Mouse (Mus musculus): ENCODE results near the gene Olfr564. TPM values are rescaled to one million over a fixed set of nuclear protein-coding genes. Genes with fewer than 3 reads are reported as not detected.

The Olfr564 gene
- not detected for polyA plus RNA-seq (2014; fragmentation: Illumina TruSeq; extraction: RNeasy Lipid Tissue Mini Kit (QIAGEN cat#74804); ENCODE audit: low read depth, low replicate concordance)

GRCm38 (mm10) chr7:102803180-102803579 lies at the start of gene Olfr564:
Gene Olfr564 (plus strand): TSS chr7:102803480.

GRCm38 (mm10) chr7:102759266-102759665 lies 44.0 kb upstream of the Olfr564 start, which contains the start of the genes Olfr560 and Olfr78:
Gene Olfr560 (minus strand): TSS chr7:102759366.
Gene Olfr78 (minus strand): TSS chr7:102759471.

GRCm38 (mm10) chr7:102770921-102771320 lies 32.4 kb upstream of the Olfr564 start, which contains the start of gene Olfr561:
Gene Olfr561 (plus strand): TSS chr7:102771221.

Other genes with a start within 250 kb of the Olfr564 start
- gene Trim21, start 238.0 kb upstream of the Olfr564 start, polyA plus RNA-seq (2014; fragmentation: Illumina TruSeq; extraction: RNeasy Lipid Tissue Mini Kit (QIAGEN cat#74804); ENCODE audit: low read depth, low replicate concordance): 6.7 TPM
- not detected for gene Olfr550, start 232.0 kb upstream of the Olfr564 start, polyA plus RNA-seq (2014; fragmentation: Illumina TruSeq; extraction: RNeasy Lipid Tissue Mini Kit (QIAGEN cat#74804); ENCODE audit: low read depth, low replicate concordance)
- not detected for gene Olfr551, start 211.6 kb upstream of the Olfr564 start, polyA plus RNA-seq (2014; fragmentation: Illumina TruSeq; extraction: RNeasy Lipid Tissue Mini Kit (QIAGEN cat#74804); ENCODE audit: low read depth, low replicate concordance)
- gene Olfr552, start 205.7 kb upstream of the Olfr564 start, polyA plus RNA-seq (2014; fragmentation: Illumina TruSeq; extraction: RNeasy Lipid Tissue Mini Kit (QIAGEN cat#74804); ENCODE audit: low read depth, low replicate concordance): not detected
- not detected for gene Olfr553, start 185.3 kb upstream of the Olfr564 start, polyA plus RNA-seq (2014; fragmentation: Illumina TruSeq; extraction: RNeasy Lipid Tissue Mini Kit (QIAGEN cat#74804); ENCODE audit: low read depth, low replicate concordance)
- gene Olfr554, start 165.0 kb upstream of the Olfr564 start, polyA plus RNA-seq (2014; fragmentation: Illumina TruSeq; extraction: RNeasy Lipid Tissue Mini Kit (QIAGEN cat#74804); ENCODE audit: low read depth, low replicate concordance): not detected
- not detected for gene Olfr555, start 144.7 kb upstream of the Olfr564 start, polyA plus RNA-seq (2014; fragmentation: Illumina TruSeq; extraction: RNeasy Lipid Tissue Mini Kit (QIAGEN cat#74804); ENCODE audit: low read depth, low replicate concordance)
- gene Olfr556, start 138.6 kb upstream of the Olfr564 start, polyA plus RNA-seq (2014; fragmentation: Illumina TruSeq; extraction: RNeasy Lipid Tissue Mini Kit (QIAGEN cat#74804); ENCODE audit: low read depth, low replicate concordance): not detected
- 23.3 TPM for gene Trim68, start 116.2 kb upstream of the Olfr564 start, polyA plus RNA-seq (2014; fragmentation: Illumina TruSeq; extraction: RNeasy Lipid Tissue Mini Kit (QIAGEN cat#74804); ENCODE audit: low read depth, low replicate concordance)
- gene Olfr557, start 107.6 kb upstream of the Olfr564 start, polyA plus RNA-seq (2014; fragmentation: Illumina TruSeq; extraction: RNeasy Lipid Tissue Mini Kit (QIAGEN cat#74804); ENCODE audit: low read depth, low replicate concordance): not detected
- gene Olfr558, start 101.3 kb upstream of the Olfr564 start, polyA plus RNA-seq (2014; fragmentation: Illumina TruSeq; extraction: RNeasy Lipid Tissue Mini Kit (QIAGEN cat#74804); ENCODE audit: low read depth, low replicate concordance): 6.0 TPM
- gene Olfr33, start 84.4 kb upstream of the Olfr564 start, polyA plus RNA-seq (2014; fragmentation: Illumina TruSeq; extraction: RNeasy Lipid Tissue Mini Kit (QIAGEN cat#74804); ENCODE audit: low read depth, low replicate concordance): not detected
- gene Olfr559, start 76.0 kb upstream of the Olfr564 start, polyA plus RNA-seq (2014; fragmentation: Illumina TruSeq; extraction: RNeasy Lipid Tissue Mini Kit (QIAGEN cat#74804); ENCODE audit: low read depth, low replicate concordance): not detected
- 0.39 TPM for gene Olfr560, start 44.1 kb upstream of the Olfr564 start, polyA plus RNA-seq (2014; fragmentation: Illumina TruSeq; extraction: RNeasy Lipid Tissue Mini Kit (QIAGEN cat#74804); ENCODE audit: low read depth, low replicate concordance)
- gene Olfr78, start 44.0 kb upstream of the Olfr564 start, polyA plus RNA-seq (2014; fragmentation: Illumina TruSeq; extraction: RNeasy Lipid Tissue Mini Kit (QIAGEN cat#74804); ENCODE audit: low read depth, low replicate concordance): 3.1 TPM
- not detected for gene Olfr561, start 32.3 kb upstream of the Olfr564 start, polyA plus RNA-seq (2014; fragmentation: Illumina TruSeq; extraction: RNeasy Lipid Tissue Mini Kit (QIAGEN cat#74804); ENCODE audit: low read depth, low replicate concordance)
- gene Olfr566, start 55.3 kb downstream of the Olfr564 start, polyA plus RNA-seq (2014; fragmentation: Illumina TruSeq; extraction: RNeasy Lipid Tissue Mini Kit (QIAGEN cat#74804); ENCODE audit: low read depth, low replicate concordance): not detected
- gene Olfr568, start 73.6 kb downstream of the Olfr564 start, polyA plus RNA-seq (2014; fragmentation: Illumina TruSeq; extraction: RNeasy Lipid Tissue Mini Kit (QIAGEN cat#74804); ENCODE audit: low read depth, low replicate concordance): not detected
- gene Olfr569, start 87.4 kb downstream of the Olfr564 start, polyA plus RNA-seq (2014; fragmentation: Illumina TruSeq; extraction: RNeasy Lipid Tissue Mini Kit (QIAGEN cat#74804); ENCODE audit: low read depth, low replicate concordance): not detected
- gene Olfr570, start 91.1 kb downstream of the Olfr564 start, polyA plus RNA-seq (2014; fragmentation: Illumina TruSeq; extraction: RNeasy Lipid Tissue Mini Kit (QIAGEN cat#74804); ENCODE audit: low read depth, low replicate concordance): not detected
- not detected for gene Olfr571, start 114.1 kb downstream of the Olfr564 start, polyA plus RNA-seq (2014; fragmentation: Illumina TruSeq; extraction: RNeasy Lipid Tissue Mini Kit (QIAGEN cat#74804); ENCODE audit: low read depth, low replicate concordance)
- not detected for gene Olfr572, start 120.9 kb downstream of the Olfr564 start, polyA plus RNA-seq (2014; fragmentation: Illumina TruSeq; extraction: RNeasy Lipid Tissue Mini Kit (QIAGEN cat#74804); ENCODE audit: low read depth, low replicate concordance)
- not detected for gene Olfr573-ps1, start 139.1 kb downstream of the Olfr564 start, polyA plus RNA-seq (2014; fragmentation: Illumina TruSeq; extraction: RNeasy Lipid Tissue Mini Kit (QIAGEN cat#74804); ENCODE audit: low read depth, low replicate concordance)
- gene Olfr574, start 145.0 kb downstream of the Olfr564 start, polyA plus RNA-seq (2014; fragmentation: Illumina TruSeq; extraction: RNeasy Lipid Tissue Mini Kit (QIAGEN cat#74804); ENCODE audit: low read depth, low replicate concordance): not detected
- not detected for gene Olfr575, start 155.3 kb downstream of the Olfr564 start, polyA plus RNA-seq (2014; fragmentation: Illumina TruSeq; extraction: RNeasy Lipid Tissue Mini Kit (QIAGEN cat#74804); ENCODE audit: low read depth, low replicate concordance)
- gene Olfr576, start 159.2 kb downstream of the Olfr564 start, polyA plus RNA-seq (2014; fragmentation: Illumina TruSeq; extraction: RNeasy Lipid Tissue Mini Kit (QIAGEN cat#74804); ENCODE audit: low read depth, low replicate concordance): not detected
- gene Olfr577, start 172.5 kb downstream of the Olfr564 start, polyA plus RNA-seq (2014; fragmentation: Illumina TruSeq; extraction: RNeasy Lipid Tissue Mini Kit (QIAGEN cat#74804); ENCODE audit: low read depth, low replicate concordance): not detected
- gene Olfr578, start 185.8 kb downstream of the Olfr564 start, polyA plus RNA-seq (2014; fragmentation: Illumina TruSeq; extraction: RNeasy Lipid Tissue Mini Kit (QIAGEN cat#74804); ENCODE audit: low read depth, low replicate concordance): not detected
- not detected for gene Olfr582, start 234.5 kb downstream of the Olfr564 start, polyA plus RNA-seq (2014; fragmentation: Illumina TruSeq; extraction: RNeasy Lipid Tissue Mini Kit (QIAGEN cat#74804); ENCODE audit: low read depth, low replicate concordance)
- gene Olfr583, start 247.8 kb downstream of the Olfr564 start, polyA plus RNA-seq (2014; fragmentation: Illumina TruSeq; extraction: RNeasy Lipid Tissue Mini Kit (QIAGEN cat#74804); ENCODE audit: low read depth, low replicate concordance): not detected

Measured in heart, adult 10 weeks (tissue).